Mouse (Mus musculus): ENCODE measurements around the gene Prss16.

DNA sequence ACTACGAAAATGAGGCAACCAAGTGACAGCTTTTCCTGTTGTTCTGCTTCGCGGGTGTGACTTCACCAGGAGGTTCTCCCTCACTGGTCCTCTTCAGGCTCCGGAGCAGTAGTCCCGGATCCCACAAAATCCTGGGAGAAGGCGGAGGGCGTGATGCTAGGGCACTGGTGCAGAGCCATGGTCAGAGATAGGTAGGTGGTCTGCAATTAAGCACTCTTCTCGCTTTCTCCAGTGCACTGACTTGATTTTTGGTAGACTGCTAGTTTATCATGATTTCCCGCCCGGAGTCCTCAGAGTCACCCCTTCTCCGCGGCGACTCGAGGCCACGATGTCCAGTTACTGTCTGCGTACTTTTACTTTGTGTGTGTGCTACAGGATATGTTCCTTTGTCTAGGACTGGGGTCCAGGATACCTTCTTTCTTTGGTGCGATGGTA, 4.9 kb upstream of the Prss16 start:
- TF ChIP-seq CTCF (IDR thresholded peaks at IDR 0.05; ENCODE audit: borderline replicate concordance, extremely low read depth, insufficient read depth, insufficient read length), result no peak
- no peak for TF ChIP-seq POLR2A (IDR thresholded peaks at IDR 0.05; ENCODE audit: borderline replicate concordance, extremely low read depth, insufficient read depth, insufficient read length, poor library complexity, severe bottlenecking)

Measured in brain, embryonic 14.5 days (tissue).